Mouse (Mus musculus): ENCODE measurements around the gene Cul9. TPM values are rescaled to one million over a fixed set of nuclear protein-coding genes. Genes with fewer than 3 reads are reported as not detected.

The Cul9 gene
- 5.0 and 5.8 TPM in 2 replicates for polyA plus RNA-seq (2012; rRNA removed)

DNA sequence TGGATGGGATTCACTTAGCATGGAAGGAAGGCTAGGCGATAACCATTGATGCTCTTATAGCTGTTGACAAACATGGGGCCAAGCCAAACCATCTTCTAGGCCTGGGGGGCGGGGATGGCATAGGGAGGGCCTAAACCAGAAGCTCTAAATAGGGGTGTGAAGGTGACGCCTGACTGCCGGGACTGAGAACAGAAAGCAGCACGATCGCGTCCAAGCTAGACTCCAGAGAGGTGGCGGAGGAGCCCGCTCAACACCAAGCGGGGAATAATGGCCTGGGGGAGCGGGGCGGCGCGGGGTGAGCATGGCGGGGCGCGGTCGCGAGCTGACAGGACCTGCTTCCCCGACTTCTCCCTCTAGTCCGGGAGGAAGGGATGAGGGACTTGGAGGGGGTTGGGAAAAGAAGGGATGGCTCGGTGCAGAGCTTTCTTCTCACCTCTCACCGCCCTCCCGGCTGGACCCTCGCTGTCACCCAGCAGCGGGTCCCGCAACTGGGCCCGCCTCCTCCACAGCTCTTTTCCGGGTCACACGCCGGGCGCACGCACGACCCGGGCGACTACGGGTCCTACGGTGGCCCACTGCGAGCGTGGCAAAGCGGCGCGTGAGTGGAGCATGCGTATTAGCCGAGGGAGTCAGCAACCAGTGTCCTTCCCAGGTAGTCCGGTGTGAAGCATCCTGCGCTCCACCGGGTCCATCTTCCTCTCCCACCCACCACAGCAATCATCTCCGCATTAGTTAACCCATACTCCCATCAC is at the start of gene Cul9:
Cul9 (minus strand) TSS at position 576 of the 752 bp plus-strand sequence.
- Histone ChIP-seq H3K36me3 (ENCODE audit: control insufficient read depth, insufficient read depth, low read length) (peaks cover 23% of the 10 kb centered on the region), H3K27ac (ENCODE audit: insufficient read depth, low read depth, low read length) (no peak within 1 kb of the TSS), H3K4me3 (ENCODE audit: low read depth, low read length) (peak within 1 kb of the TSS; percentile 73), H3K27me3 (ENCODE audit: control insufficient read depth, insufficient read depth, low read length) (no peaks in the 10 kb centered on the region), H3K4me1 (ENCODE audit: control insufficient read depth, insufficient read depth, insufficient read length, low read length) (peaks cover 5% of the 10 kb centered on the region)
- 3% methylated on average over 49 of the region's 49 CpGs for WGBS
- no peak for TF ChIP-seq POLR2A (IDR thresholded peaks at IDR 0.05; ENCODE audit: low read depth, low read length)

DNA sequence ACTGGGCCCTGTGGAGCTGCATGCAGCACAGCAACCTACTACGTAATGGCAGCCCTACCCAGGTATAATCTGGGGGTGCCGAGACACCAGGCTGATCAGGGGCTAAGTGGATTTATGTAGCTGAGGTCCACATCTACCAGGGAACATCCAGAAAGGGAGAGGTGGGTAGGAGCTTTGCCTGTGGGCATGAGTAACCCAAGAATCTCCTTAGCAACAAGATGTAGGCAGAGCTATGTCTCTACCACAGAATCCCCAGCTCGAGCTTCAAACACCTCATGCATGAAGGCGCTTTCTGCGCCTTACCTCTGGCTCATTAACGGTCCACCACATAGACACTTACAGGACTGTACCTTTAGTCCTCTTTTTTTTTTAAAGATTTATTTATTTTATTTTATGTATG is 49.1 kb upstream of the Cul9 start:
- WGBS = 92% methylated on average over 6 of the region's 6 CpGs
- Histone ChIP-seq H3K4me1 (ENCODE audit: control insufficient read depth, insufficient read depth, insufficient read length, low read length) (no peaks in the 10 kb centered on the region; the same call in none of the 2 replicates), H3K27me3 (ENCODE audit: control insufficient read depth, insufficient read depth, low read length) (no peaks in the 10 kb centered on the region), H3K4me3 (ENCODE audit: low read depth, low read length) (no peak overlapping the region), H3K27ac (ENCODE audit: insufficient read depth, low read depth, low read length) (no peak overlapping the region), H3K36me3 (ENCODE audit: control insufficient read depth, insufficient read depth, low read length) (no peaks in the 10 kb centered on the region)
- no peak for TF ChIP-seq CTCF (IDR thresholded peaks at IDR 0.05; ENCODE audit: extremely low read depth, insufficient read length, insufficient replicate concordance, low read depth, low read length)
- no peak for TF ChIP-seq POLR2A (IDR thresholded peaks at IDR 0.05; ENCODE audit: low read depth, low read length)

DNA sequence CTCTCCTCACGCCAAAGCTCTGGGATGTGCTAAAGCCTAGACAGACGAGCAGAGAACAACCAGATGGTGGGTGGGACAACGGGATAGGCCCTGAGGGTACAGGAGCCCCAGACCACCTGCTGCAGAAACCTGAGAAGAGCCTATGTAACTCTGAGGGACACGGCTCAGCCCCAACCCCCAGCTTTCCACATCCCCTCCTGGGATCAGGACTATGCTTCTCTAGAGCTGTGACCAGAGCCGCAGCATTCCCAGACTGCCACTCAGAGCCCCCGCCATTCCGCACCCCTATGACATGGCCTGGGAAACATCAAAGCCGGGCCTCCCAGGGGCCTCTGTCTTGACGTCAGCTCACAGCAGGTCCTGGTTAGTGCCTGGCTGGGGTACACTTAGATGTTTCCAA is 48.4 kb upstream of the Cul9 start:
- H3K36me3 ChIP-seq (ENCODE audit: control insufficient read depth, insufficient read depth, low read length) = no peaks in the 10 kb centered on the region
- TF ChIP-seq POLR2A (IDR thresholded peaks at IDR 0.05; ENCODE audit: low read depth, low read length) (no peak), CTCF (IDR thresholded peaks at IDR 0.05; ENCODE audit: extremely low read depth, insufficient read length, insufficient replicate concordance, low read depth, low read length) (no peak)
- 82% methylated on average over 9 of the region's 9 CpGs for WGBS
- H3K4me1 ChIP-seq (ENCODE audit: control insufficient read depth, insufficient read depth, insufficient read length, low read length) = no peaks in the 10 kb centered on the region; the same call in none of the 2 replicates
- H3K4me3 ChIP-seq (ENCODE audit: low read depth, low read length) = no peak overlapping the region
- no peaks in the 10 kb centered on the region for H3K27me3 ChIP-seq (ENCODE audit: control insufficient read depth, insufficient read depth, low read length)
- no peak overlapping the region for H3K27ac ChIP-seq (ENCODE audit: insufficient read depth, low read depth, low read length)

DNA sequence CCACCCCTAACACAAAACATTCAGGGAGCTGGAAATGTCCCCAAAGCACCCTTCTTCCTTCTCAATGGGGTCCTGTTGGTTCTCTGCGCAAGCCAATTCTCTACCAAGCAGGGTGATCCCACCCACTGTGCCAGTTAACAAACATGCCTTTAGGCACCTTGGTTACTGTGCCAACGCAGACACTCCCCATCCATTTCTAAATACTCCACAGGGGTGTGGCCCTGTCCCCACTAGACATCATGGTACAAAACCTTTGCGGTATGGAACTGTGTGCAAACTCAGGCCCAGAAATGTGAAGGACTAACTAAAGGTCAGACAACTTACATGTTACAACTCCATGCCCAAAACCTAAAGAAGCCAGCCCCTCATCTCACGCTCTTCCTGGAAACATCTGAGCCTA is 46.9 kb upstream of the Cul9 start:
- Histone ChIP-seq H3K4me1 (ENCODE audit: control insufficient read depth, insufficient read depth, insufficient read length, low read length) (no peaks in the 10 kb centered on the region; the same call in none of the 2 replicates), H3K36me3 (ENCODE audit: control insufficient read depth, insufficient read depth, low read length) (no peaks in the 10 kb centered on the region), H3K27ac (ENCODE audit: insufficient read depth, low read depth, low read length) (no peak overlapping the region), H3K4me3 (ENCODE audit: low read depth, low read length) (no peak overlapping the region), H3K27me3 (ENCODE audit: control insufficient read depth, insufficient read depth, low read length) (no peaks in the 10 kb centered on the region)
- 59% methylated on average over 4 of the region's 4 CpGs for whole genome bisulfite sequencing
- no peak for TF ChIP-seq POLR2A (IDR thresholded peaks at IDR 0.05; ENCODE audit: low read depth, low read length)

DNA sequence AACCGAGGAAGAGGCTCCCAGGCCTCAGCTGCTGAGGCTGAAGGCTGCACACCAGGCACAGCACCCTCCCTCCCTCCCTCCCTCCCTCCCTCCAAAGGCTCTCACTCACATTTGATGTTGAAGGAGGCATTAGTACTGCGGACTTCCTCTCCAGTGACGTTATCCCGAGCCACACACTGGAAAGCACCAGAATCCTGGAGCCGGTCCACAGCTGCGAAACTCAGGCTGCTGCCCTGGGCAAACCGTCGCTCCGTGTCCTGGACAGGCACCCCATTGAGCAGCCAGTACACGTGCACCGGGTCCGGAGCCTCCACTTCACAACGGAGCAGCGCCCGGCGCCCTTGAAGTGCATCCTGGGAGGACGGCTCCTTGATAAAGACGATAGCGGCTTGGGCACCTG is 45.2 kb upstream of the Cul9 start:
- 74% methylated on average over 19 of the region's 19 CpGs for WGBS
- Histone ChIP-seq H3K4me3 (ENCODE audit: low read depth, low read length) (no peak overlapping the region), H3K27ac (ENCODE audit: insufficient read depth, low read depth, low read length) (no peak overlapping the region), H3K27me3 (ENCODE audit: control insufficient read depth, insufficient read depth, low read length) (no peaks in the 10 kb centered on the region), H3K4me1 (ENCODE audit: control insufficient read depth, insufficient read depth, insufficient read length, low read length) (no peaks in the 10 kb centered on the region; the same call in none of the 2 replicates), H3K36me3 (ENCODE audit: control insufficient read depth, insufficient read depth, low read length) (no peaks in the 10 kb centered on the region)
- no peak for TF ChIP-seq POLR2A (IDR thresholded peaks at IDR 0.05; ENCODE audit: low read depth, low read length)
- TF ChIP-seq CTCF (IDR thresholded peaks at IDR 0.05; ENCODE audit: extremely low read depth, insufficient read length, insufficient replicate concordance, low read depth, low read length) = no peak

DNA sequence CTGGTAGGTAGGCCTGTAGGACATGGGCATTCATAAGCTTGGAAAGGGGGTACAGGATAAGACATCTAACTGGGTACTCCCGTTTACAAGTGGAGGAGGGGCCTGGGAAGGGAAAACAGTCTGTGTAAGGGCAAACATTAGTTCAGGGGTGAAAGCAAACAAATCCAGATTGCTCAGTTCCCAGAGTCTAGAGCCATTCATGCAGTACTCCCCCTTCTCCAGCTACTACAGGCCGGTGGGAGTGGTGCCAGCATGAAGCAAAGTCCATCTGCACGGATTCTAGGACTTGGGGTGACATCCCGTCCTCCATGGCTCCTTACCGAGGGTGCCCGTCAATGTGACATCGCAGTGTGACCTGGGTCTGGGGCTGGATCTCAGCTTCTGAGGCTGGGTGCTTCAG is 44.3 kb upstream of the Cul9 start:
- H3K27ac ChIP-seq (ENCODE audit: insufficient read depth, low read depth, low read length) = no peak overlapping the region
- no peak overlapping the region for H3K4me3 ChIP-seq (ENCODE audit: low read depth, low read length)
- H3K4me1 ChIP-seq (ENCODE audit: control insufficient read depth, insufficient read depth, insufficient read length, low read length) = no peaks in the 10 kb centered on the region; the same call in none of the 2 replicates
- WGBS = 39% methylated on average over 7 of the region's 7 CpGs
- no peaks in the 10 kb centered on the region for H3K36me3 ChIP-seq (ENCODE audit: control insufficient read depth, insufficient read depth, low read length)
- no peak for TF ChIP-seq POLR2A (IDR thresholded peaks at IDR 0.05; ENCODE audit: low read depth, low read length)
- no peak for TF ChIP-seq CTCF (IDR thresholded peaks at IDR 0.05; ENCODE audit: extremely low read depth, insufficient read length, insufficient replicate concordance, low read depth, low read length)
- no peaks in the 10 kb centered on the region for H3K27me3 ChIP-seq (ENCODE audit: control insufficient read depth, insufficient read depth, low read length)

DNA sequence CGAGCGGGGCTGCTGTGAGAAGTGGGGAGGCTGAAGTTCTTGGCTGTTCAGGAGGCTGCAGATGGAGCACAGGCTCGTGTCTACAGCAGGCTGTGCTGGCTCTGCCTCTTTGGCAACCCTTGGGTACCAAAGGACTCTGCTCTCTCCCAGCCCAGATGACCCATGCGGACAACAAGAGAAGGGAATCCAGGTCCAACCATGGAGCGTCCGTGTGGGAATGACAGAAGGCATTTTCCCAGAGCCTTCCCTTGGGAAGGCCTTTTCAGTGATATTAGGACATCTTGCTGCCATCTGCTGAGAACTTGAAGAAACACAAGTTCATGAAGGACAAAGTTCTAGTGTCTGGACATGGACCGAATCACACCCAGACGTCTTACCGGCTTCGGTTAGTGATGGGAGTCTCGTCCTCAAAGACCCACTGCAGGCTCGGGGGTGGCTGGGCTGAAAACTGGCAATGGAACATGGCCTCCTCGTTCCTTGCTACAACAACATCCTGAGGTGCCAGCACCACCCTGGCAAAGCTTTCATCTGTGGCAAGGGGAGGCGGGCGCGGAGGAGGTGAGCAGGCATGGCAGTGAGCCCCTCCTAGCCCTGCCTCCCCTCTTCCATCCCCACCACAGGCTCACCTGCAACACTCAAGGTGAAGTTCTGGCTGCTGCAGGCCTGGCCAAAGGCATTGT is 43.6 kb upstream of the Cul9 start:
- H3K27me3 ChIP-seq (ENCODE audit: control insufficient read depth, insufficient read depth, low read length) = no peaks in the 10 kb centered on the region
- H3K4me3 ChIP-seq (ENCODE audit: low read depth, low read length) = no peak overlapping the region
- no peak for TF ChIP-seq CTCF (IDR thresholded peaks at IDR 0.05; ENCODE audit: extremely low read depth, insufficient read length, insufficient replicate concordance, low read depth, low read length)
- H3K27ac ChIP-seq (ENCODE audit: insufficient read depth, low read depth, low read length) = no peak overlapping the region
- H3K36me3 ChIP-seq (ENCODE audit: control insufficient read depth, insufficient read depth, low read length) = no peaks in the 10 kb centered on the region
- WGBS = 82% methylated on average over 16 of the region's 16 CpGs
- no peaks in the 10 kb centered on the region; the same call in none of the 2 replicates for H3K4me1 ChIP-seq (ENCODE audit: control insufficient read depth, insufficient read depth, insufficient read length, low read length)
